Mouse (Mus musculus): ENCODE data around the gene Pomt1.
"Not testable (repeated sequence)": the region's sequence is repeated elsewhere in the genome, so short reads cannot be mapped to it uniquely, and the experiment has no call there.

Pomt1 gene

DNA sequence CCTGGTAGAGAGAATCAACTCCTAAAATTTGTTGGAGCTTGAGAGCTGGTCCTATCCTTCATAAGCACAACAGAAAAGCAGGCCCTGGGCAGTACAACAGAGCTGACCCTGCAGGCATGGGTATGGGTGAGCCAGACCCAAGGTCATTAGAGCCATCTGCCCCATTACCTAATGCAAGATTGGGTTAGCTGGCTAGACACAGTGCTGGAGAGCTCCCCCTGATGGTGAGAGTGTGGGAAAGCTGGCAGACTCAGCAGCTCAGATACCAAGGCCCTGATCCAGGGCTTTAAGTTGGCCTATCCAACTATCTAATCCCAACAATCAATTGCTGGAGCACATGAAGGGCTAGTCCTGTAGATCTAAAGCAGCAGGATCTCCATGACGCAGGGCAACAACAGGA, 46.3 kb downstream of the Pomt1 start:
- peak; percentile 41 for DNase-seq (ENCODE audit: low spot score)

DNA sequence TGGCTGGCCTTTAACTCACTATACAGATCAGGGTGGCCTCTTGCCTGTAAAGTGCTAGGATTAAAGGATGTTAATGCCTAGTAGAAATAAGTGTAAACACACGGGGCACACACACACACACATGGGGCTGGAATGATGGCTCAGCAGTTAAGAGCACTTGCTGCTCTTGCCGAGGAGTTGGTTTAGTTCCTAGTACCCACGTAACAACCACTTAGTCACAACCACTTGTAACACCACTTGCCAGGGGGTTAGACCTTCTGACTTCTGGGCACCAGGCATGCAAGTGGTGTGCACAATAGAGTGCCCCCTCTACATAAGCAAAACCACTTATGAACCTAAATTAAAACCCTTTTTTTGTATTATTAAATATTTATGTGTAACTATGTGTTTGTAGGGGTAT, 47.6 kb downstream of the Pomt1 start:
- no peak for DNase-seq (ENCODE audit: low spot score)

DNA sequence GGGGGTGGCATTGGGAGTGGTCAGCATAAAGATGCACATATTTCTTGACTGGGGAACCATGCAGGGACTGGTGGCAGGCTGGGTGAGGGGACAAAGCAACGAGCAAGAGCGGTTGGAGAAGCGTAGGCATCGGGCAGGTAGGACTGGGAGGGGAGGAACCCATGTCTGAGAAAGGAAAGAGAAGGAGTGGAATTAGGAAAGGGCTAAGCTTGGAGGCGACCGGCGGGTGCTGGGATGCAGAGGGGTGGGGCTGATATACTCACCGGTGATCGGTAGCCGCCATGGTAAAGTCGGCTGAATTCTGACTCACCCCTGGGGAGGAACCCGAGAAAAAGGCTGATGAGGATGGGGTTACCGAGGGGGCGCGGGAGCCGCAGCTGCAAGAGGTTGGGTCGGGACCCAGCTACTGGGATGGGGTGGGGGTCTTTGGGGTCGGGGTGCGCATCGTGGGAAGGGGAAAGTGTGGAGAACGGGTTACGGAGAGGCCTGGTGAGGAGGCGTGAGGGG, 51.0 kb downstream of the Pomt1 start, which contains the start of gene Golga2:
Gene Golga2 (plus strand): TSS at position 51 of the 507 bp plus-strand sequence.
- DNase-seq (ENCODE audit: low spot score) = no peak

DNA sequence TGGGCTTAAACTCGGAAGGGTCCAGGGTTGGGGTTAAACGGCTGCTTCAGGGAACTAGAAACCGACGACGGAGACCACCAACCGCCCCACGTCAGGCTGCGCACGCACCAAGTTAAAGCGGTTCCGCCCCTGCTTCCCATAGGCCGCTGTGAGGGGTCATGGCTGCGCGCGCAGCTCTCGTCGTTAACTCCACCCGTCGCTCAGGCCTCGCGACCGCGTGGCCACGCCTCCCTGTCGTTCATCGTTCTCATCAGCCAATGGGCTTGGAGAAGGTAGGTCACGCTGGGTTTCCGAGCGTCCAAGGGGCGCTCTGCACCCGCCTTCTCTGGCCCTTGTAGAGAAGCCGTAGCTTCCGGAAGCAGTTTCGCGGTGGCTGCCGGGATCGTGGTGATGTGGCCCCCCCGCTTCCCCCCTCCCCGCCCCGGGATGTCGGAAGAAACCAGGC, 51.6 kb downstream of the Pomt1 start, which contains the start of gene Swi5:
Gene Swi5 (minus strand): TSS at position 153 of the 445 bp plus-strand sequence.
- peak; percentile 99 for DNase-seq (ENCODE audit: low spot score)

DNA sequence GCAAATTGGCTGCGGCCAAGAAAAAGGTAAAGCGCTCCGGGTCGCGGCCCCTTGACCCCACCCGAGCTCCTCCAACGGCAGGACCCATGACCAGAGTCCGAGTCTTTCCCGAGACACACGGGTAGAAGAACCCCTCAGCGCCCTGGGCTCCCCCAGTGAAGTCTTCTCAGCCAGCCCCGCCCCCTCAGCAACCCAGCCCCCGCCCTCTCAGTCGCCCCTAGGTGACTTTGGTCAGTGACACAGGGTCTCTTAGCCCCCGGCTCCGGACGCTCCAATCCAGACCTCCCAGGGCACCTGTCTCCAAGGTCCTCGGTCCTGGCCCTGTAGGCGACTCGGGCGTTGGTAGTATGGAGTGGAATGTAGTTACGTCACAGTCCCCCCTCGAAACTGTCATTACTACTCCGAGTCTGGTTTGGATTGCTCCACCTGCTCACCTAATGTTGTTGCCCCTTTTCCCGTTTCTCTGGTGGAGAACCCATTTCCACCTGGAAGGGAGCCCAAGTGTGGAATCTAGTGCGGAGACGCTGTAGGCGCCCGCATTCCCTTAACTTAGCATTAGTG, 52.1 kb downstream of the Pomt1 start:
- no peak for DNase-seq (ENCODE audit: low spot score)

DNA sequence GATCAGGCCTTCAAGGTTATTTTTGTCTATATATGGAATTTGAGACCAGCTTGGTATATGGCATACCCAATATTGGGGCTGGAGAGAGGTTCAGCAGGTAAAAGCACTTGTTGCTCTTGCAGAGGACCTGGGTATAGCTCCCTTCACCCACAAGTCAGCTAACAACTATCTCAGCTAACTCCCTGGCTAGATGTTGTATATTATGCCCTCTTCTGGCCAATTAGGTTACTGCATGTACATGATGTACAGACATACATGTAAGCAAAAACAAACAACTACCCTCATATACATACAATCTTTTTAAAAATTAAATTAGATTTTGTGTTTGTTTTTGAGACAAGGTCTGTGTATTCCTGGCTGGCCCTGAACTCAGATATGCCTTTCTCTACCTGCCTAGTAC, 53.2 kb downstream of the Pomt1 start:
- DNase-seq (ENCODE audit: low spot score) = no peak

DNA sequence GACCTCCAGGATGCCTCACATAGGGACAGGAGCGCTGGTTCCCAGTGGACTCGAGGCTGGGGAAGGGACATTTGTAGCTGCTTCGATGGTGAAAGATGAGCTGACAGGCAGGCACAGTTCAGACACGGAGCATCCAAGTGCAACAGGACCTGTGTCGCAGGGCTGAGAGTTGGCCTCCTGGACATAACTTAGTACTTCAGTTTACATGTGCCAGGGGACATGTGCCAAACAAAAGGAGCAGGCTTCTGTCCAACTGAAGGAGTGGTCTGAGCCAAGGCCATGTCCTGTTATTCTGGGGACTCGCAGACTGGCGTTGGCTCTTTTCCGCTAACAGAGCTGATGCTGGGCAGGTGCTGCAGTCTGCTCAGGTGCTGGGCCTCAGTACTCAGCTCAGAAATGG, 58.0 kb downstream of the Pomt1 start:
- DNase-seq (ENCODE audit: low spot score) = no peak

DNA sequence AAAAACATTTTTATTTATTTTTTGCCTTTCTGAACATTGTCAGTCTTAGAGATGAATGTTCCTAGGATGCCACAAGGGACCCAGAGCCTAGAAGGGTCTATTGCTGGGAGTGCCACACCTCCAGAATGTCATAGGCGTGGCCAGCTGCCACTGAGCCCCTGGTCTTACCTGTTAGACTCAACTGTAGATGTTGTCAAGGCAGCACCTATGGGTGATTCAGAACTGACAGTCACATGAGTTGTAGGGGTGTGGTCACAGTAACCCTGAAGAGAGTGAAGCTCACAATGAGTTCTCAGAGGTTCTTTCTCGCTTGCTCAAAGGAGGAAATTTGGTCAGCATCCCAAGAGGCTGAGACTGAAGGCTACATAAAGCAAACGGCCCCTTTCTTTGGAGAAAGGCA, 58.9 kb downstream of the Pomt1 start:
- DNase-seq (ENCODE audit: low spot score) = no peak

DNA sequence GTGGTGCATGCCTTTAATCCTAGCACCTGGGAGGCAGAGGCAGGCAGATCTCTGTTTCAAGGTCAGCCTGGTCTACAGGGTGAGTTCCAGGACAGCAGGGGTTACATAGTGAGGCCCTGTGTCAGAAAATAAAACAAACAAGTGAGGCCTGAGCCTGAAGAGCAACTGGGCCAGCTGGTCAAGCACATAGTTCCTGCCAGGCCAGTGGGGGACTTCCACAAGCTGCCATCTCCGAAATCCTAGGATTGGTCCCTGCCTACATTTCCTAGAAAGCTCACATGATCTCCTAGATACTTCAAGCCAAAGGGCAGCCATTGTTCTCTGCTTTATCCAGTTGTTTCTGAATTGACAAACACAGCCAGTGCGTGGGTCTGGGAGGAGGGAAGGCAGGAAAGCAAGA, 59.5 kb downstream of the Pomt1 start:
- not testable (repeated sequence) for DNase-seq (ENCODE audit: low spot score)

DNA sequence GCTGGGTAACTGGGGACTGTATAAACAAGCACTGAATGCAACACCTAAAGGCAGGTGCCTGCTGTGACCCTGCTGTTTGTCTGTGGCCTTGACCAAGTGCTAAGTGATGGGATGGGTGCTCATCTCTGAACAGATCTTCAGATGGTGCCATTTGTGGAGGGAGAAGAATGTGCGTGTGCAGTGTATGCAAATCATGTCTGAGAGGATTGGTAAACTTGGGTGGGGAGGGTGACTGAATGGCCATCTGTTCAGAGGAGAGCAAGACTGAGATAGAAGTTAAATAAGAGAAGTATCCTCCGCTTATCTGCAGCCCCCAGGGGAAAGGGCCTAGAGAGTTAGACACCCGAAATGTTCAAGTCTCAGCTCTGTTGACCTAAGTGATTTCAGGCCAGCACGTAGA, 63.1 kb downstream of the Pomt1 start:
- no peak for DNase-seq (ENCODE audit: low spot score)

DNA sequence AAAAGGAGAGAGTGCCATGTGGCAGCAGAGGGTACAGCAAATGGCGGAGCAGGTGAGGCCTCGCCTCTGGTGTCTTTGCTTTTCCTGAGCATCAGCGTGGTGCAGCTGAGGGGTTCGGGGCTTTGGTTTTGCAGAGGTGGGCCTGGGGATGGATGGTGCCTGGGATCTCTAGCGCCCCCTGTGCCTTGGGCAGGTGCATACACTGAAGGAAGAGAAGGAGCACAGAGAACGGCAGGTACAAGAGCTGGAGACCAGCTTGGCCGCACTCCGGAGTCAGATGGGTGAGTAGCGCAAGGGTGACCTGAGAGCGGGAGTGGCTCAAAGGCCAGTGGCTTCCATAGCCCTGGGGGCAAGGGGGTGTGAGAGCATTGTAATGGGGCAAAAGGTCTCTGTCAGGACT, 66.6 kb downstream of the Pomt1 start:
- no peak for DNase-seq (ENCODE audit: low spot score)

DNA sequence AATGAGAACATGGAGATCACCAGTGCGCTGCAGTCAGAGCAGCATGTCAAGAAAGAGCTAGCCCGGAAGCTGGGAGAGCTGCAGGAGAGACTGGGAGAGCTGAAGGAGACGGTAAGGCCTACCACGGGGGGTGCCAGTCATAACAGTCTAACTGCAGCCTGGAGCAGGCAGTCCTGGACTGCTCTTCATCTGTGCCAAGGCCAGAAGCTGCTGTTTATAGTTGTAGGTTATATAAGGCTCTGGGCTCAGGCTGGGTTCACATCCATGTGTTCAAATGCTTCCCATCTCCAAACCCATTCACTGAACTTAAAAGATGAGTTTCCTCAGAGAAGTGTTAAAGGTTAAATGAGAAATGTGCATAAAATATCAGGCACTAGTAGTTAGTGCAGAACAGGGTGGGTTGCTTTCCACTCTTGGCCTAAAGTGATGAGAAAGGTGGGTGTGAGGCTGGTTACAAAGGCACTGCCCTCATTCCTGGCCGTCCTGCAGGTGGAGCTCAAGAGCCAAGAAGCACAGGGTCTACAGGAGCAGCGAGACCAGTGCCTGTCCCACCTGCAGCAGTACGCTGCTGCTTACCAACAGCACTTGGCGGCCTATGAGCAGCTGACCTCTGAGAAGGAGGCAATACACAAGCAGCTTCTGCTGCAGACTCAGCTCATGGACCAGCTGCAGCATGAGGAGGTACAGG, 67.9 kb downstream of the Pomt1 start:
- DNase-seq (ENCODE audit: low spot score) = no peak
